ENCODE assay signal across 29 mouse cellular contexts in the genomic region with DNA sequence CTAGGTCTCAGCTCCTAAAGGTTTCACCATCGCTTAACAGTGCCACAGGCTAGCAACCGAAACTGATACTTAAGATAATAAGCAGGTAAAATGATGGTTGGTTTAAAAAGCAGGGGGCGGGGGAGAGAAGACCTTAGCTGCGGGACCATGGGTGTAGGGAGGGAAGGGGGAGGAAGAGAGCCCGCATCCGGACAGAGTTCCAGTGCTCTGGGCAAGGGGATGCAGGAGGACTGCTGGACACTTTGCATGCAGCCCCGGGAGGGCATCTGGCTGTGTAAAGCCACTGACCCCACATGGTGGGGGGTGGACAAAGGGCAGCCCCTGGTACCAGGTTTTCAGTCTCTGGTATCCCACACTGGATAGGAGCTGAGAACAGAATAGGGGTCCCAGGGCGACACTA.
A peak's percentile ranks its signal among the peaks of the same experiment; 100 is the strongest.
DNase-seq lines count a peak whose midpoint lies in the region; ATAC-seq lines count a peak whose summit lies in the region.
"Had no signal": no experiment of that assay in that cellular context is flagged by ENCODE, and none has a peak within 500 bp of the region (broad histone marks: within the 10 kb centered on the region; RNA-seq: fewer than 3 reads in every experiment).

No protein-coding gene starts in this region.

- no peaks in the 10 kb centered on the region for H3K9me3 ChIP-seq in forebrain, embryonic 15.5 days
- H3K9me3 ChIP-seq in forebrain, embryonic 16.5 days (ENCODE audit: control insufficient read depth, low read length), result no peaks in the 10 kb centered on the region
- H3K9me3 ChIP-seq in hindbrain, embryonic 13.5 days, result no peaks in the 10 kb centered on the region
- peaks cover 3% of the 10 kb centered on the region; the same call in 1 of the 2 replicates for H3K9me3 ChIP-seq in hindbrain, embryonic 12.5 days (replicated peaks)
- no peaks in the 10 kb centered on the region for H3K9me3 ChIP-seq in midbrain, embryonic 10.5 days (replicated peaks)
- H3K9me3 ChIP-seq in midbrain, embryonic 15.5 days, result no peaks in the 10 kb centered on the region
- H3K9me3 ChIP-seq in neural tube, embryonic 12.5 days, result no peaks in the 10 kb centered on the region
- H3K9me3 ChIP-seq in neural tube, embryonic 15.5 days (replicated peaks), result no peaks in the 10 kb centered on the region
- H3K9me3 ChIP-seq: embryonic facial prominence, embryonic 10.5 days; embryonic facial prominence, embryonic 13.5 days; forebrain, embryonic 13.5 days; heart, embryonic 15.5 days; hindbrain, embryonic 10.5 days had no signal

- H3K4me2 ChIP-seq in forebrain, embryonic 15.5 days (replicated peaks), result no peak overlapping the region
- H3K4me2 ChIP-seq in forebrain, embryonic 16.5 days (ENCODE audit: low read length), result no peak overlapping the region
- H3K4me2 ChIP-seq in hindbrain, embryonic 13.5 days, result no peak overlapping the region
- H3K4me2 ChIP-seq in hindbrain, embryonic 12.5 days (replicated peaks), result no peak overlapping the region
- no peak overlapping the region for H3K4me2 ChIP-seq in midbrain, embryonic 15.5 days
- no peak overlapping the region for H3K4me2 ChIP-seq in neural tube, embryonic 12.5 days (replicated peaks)
- no peak overlapping the region for H3K4me2 ChIP-seq in neural tube, embryonic 15.5 days
- H3K4me2 ChIP-seq: embryonic facial prominence, embryonic 13.5 days; forebrain, embryonic 13.5 days; heart, embryonic 11.5 days; heart, embryonic 15.5 days had no signal

- H3K9ac ChIP-seq in forebrain, embryonic 15.5 days (replicated peaks), result no peak overlapping the region
- no peak overlapping the region for H3K9ac ChIP-seq in forebrain, embryonic 16.5 days (replicated peaks; ENCODE audit: low read depth, low read length)
- no peak overlapping the region for H3K9ac ChIP-seq in hindbrain, embryonic 13.5 days
- H3K9ac ChIP-seq in hindbrain, embryonic 12.5 days, result no peak overlapping the region
- H3K9ac ChIP-seq in midbrain, embryonic 15.5 days, result no peak overlapping the region
- no peak overlapping the region for H3K9ac ChIP-seq in neural tube, embryonic 12.5 days
- no peak overlapping the region for H3K9ac ChIP-seq in neural tube, embryonic 15.5 days (replicated peaks)
- H3K9ac ChIP-seq: embryonic facial prominence, embryonic 13.5 days; forebrain, embryonic 13.5 days; heart, embryonic 15.5 days had no signal

- WGBS in forebrain, embryonic 15.5 days, result 75% methylated on average over 8 of the region's 8 CpGs
- 79% methylated on average over 8 of the region's 8 CpGs for WGBS in forebrain, embryonic 16.5 days
- 85% methylated on average over 8 of the region's 8 CpGs for WGBS in hindbrain, embryonic 13.5 days
- 72% methylated on average over 8 of the region's 8 CpGs for WGBS in hindbrain, embryonic 12.5 days
- 74% methylated on average over 8 of the region's 8 CpGs for WGBS in midbrain, embryonic 10.5 days
- 77% methylated on average over 8 of the region's 8 CpGs for WGBS in midbrain, embryonic 15.5 days
- WGBS in neural tube, embryonic 12.5 days, result 77% methylated on average over 8 of the region's 8 CpGs
- 87% methylated on average over 8 of the region's 8 CpGs for WGBS in neural tube, embryonic 15.5 days

- no peak overlapping the region for H3K27ac ChIP-seq in forebrain, embryonic 15.5 days (replicated peaks)
- no peak overlapping the region for H3K27ac ChIP-seq in forebrain, embryonic 16.5 days (ENCODE audit: low read length)
- H3K27ac ChIP-seq in hindbrain, embryonic 13.5 days, result no peak overlapping the region
- H3K27ac ChIP-seq in hindbrain, embryonic 12.5 days, result no peak overlapping the region
- 0 out of 2 replicates have a peak overlapping the region, but pooled peaks have one; percentile 46 for H3K27ac ChIP-seq in midbrain, embryonic 10.5 days (replicated peaks)
- no peak overlapping the region for H3K27ac ChIP-seq in midbrain, embryonic 15.5 days
- no peak overlapping the region for H3K27ac ChIP-seq in neural tube, embryonic 12.5 days
- H3K27ac ChIP-seq in neural tube, embryonic 15.5 days (replicated peaks), result no peak overlapping the region
- H3K27ac ChIP-seq: embryonic facial prominence, embryonic 10.5 days; embryonic facial prominence, embryonic 13.5 days; forebrain, embryonic 13.5 days; heart, embryonic 15.5 days; hindbrain, embryonic 10.5 days had no signal

- 0 out of 2 replicates have a peak, but pooled peaks have one; percentile 47 for ATAC-seq in forebrain, embryonic 15.5 days (replicated peaks)
- no peak for ATAC-seq in forebrain, embryonic 16.5 days
- peak; percentile 61; the same call in 1 of the 2 replicates for ATAC-seq in hindbrain, embryonic 13.5 days (ENCODE audit: low FRiP score)
- no peak for ATAC-seq in hindbrain, embryonic 12.5 days (ENCODE audit: low FRiP score)
- ATAC-seq in midbrain, embryonic 15.5 days (replicated peaks), result no peak
- peak; percentile 41; the same call in 1 of the 2 replicates for ATAC-seq in neural tube, embryonic 12.5 days (ENCODE audit: low FRiP score, low read depth)
- no peak for ATAC-seq in neural tube, embryonic 15.5 days (ENCODE audit: low FRiP score)
- ATAC-seq: activated CD4-positive, CD25-positive, alpha-beta regulatory T cell, adult 4 months; forebrain, embryonic 13.5 days; hindbrain, embryonic 16.5 days; inflammation-experienced regulatory T-cells, adult 6 months had no signal

- H3K4me3 ChIP-seq in forebrain, embryonic 15.5 days, result no peak overlapping the region
- H3K4me3 ChIP-seq in forebrain, embryonic 16.5 days (replicated peaks; ENCODE audit: low read length), result no peak overlapping the region
- H3K4me3 ChIP-seq in hindbrain, embryonic 13.5 days, result no peak overlapping the region
- H3K4me3 ChIP-seq in hindbrain, embryonic 12.5 days, result no peak overlapping the region
- H3K4me3 ChIP-seq in midbrain, embryonic 10.5 days, result no peak overlapping the region
- H3K4me3 ChIP-seq in midbrain, embryonic 15.5 days, result no peak overlapping the region
- H3K4me3 ChIP-seq in neural tube, embryonic 12.5 days, result no peak overlapping the region
- no peak overlapping the region for H3K4me3 ChIP-seq in neural tube, embryonic 15.5 days (replicated peaks)
- H3K4me3 ChIP-seq: embryonic facial prominence, embryonic 10.5 days; embryonic facial prominence, embryonic 13.5 days; erythroblast, embryonic 14.5 days; forebrain, embryonic 13.5 days; heart, embryonic 15.5 days; hindbrain, embryonic 10.5 days had no signal

- 0 out of 2 replicates have a peak, but pooled peaks cover 5% of the 10 kb centered on the region for H3K36me3 ChIP-seq in forebrain, embryonic 15.5 days
- peaks cover 7% of the 10 kb centered on the region for H3K36me3 ChIP-seq in forebrain, embryonic 16.5 days (ENCODE audit: control insufficient read depth, insufficient read depth)
- peaks cover 20% of the 10 kb centered on the region for H3K36me3 ChIP-seq in hindbrain, embryonic 13.5 days
- peaks cover 16% of the 10 kb centered on the region for H3K36me3 ChIP-seq in hindbrain, embryonic 12.5 days
- H3K36me3 ChIP-seq in midbrain, embryonic 10.5 days, result peaks cover 25% of the 10 kb centered on the region
- H3K36me3 ChIP-seq in midbrain, embryonic 15.5 days (replicated peaks), result 0 out of 2 replicates have a peak, but pooled peaks cover 12% of the 10 kb centered on the region
- H3K36me3 ChIP-seq in neural tube, embryonic 12.5 days, result peaks cover 9% of the 10 kb centered on the region; the same call in 1 of the 2 replicates
- peaks cover 26% of the 10 kb centered on the region for H3K36me3 ChIP-seq in neural tube, embryonic 15.5 days

- H3K27me3 ChIP-seq in forebrain, embryonic 15.5 days, result no peaks in the 10 kb centered on the region
- no peaks in the 10 kb centered on the region for H3K27me3 ChIP-seq in forebrain, embryonic 16.5 days (replicated peaks; ENCODE audit: control insufficient read depth, insufficient read depth, low read length)
- H3K27me3 ChIP-seq in hindbrain, embryonic 13.5 days, result no peaks in the 10 kb centered on the region
- H3K27me3 ChIP-seq in hindbrain, embryonic 12.5 days, result no peaks in the 10 kb centered on the region
- no peaks in the 10 kb centered on the region for H3K27me3 ChIP-seq in midbrain, embryonic 10.5 days (ENCODE audit: low read depth, poor library complexity, severe bottlenecking)
- no peaks in the 10 kb centered on the region for H3K27me3 ChIP-seq in midbrain, embryonic 15.5 days (replicated peaks)
- no peaks in the 10 kb centered on the region for H3K27me3 ChIP-seq in neural tube, embryonic 12.5 days (replicated peaks)
- H3K27me3 ChIP-seq in neural tube, embryonic 15.5 days (replicated peaks), result no peaks in the 10 kb centered on the region
- H3K27me3 ChIP-seq: embryonic facial prominence, embryonic 13.5 days; forebrain, embryonic 13.5 days; heart, embryonic 15.5 days had no signal

- no peak for DNase-seq in midbrain, embryonic 10.5 days (ENCODE audit: low spot score)
- DNase-seq: adrenal gland, adult 8-10 months; adrenal gland, postnatal 25 days; cerebellum, adult 11-12 months; cerebellum, adult 8-10 months; cerebellum, postnatal 10 days; cerebellum, postnatal 36 days; embryo, embryonic 11 days; gastrocnemius, postnatal 10 days; gastrocnemius, postnatal 36 days; heart, postnatal 10 days; heart, postnatal 36 days had no signal

- H3K4me1 ChIP-seq in forebrain, embryonic 15.5 days, result no peaks in the 10 kb centered on the region
- no peaks in the 10 kb centered on the region for H3K4me1 ChIP-seq in forebrain, embryonic 16.5 days (replicated peaks; ENCODE audit: control insufficient read depth, insufficient read depth, low read length)
- no peaks in the 10 kb centered on the region for H3K4me1 ChIP-seq in hindbrain, embryonic 13.5 days (replicated peaks)
- H3K4me1 ChIP-seq in hindbrain, embryonic 12.5 days, result no peaks in the 10 kb centered on the region
- peaks cover 10% of the 10 kb centered on the region for H3K4me1 ChIP-seq in midbrain, embryonic 10.5 days
- no peaks in the 10 kb centered on the region for H3K4me1 ChIP-seq in midbrain, embryonic 15.5 days
- H3K4me1 ChIP-seq in neural tube, embryonic 12.5 days, result no peaks in the 10 kb centered on the region
- no peaks in the 10 kb centered on the region for H3K4me1 ChIP-seq in neural tube, embryonic 15.5 days
- H3K4me1 ChIP-seq: embryonic facial prominence, embryonic 10.5 days; embryonic facial prominence, embryonic 13.5 days; forebrain, embryonic 13.5 days; heart, embryonic 15.5 days had no signal

Comparison
In these comparisons a context has a peak if more than half of its experiments do, and no peak if none do; other contexts are left out.
1. ATAC-seq: peak in forebrain, embryonic 15.5 days (single experiment), hindbrain, embryonic 13.5 days (single experiment) and neural tube, embryonic 12.5 days (single experiment); none in forebrain, embryonic 16.5 days (single experiment), hindbrain, embryonic 12.5 days (single experiment), midbrain, embryonic 15.5 days (single experiment) and neural tube, embryonic 15.5 days (single experiment).